Mouse (Mus musculus) MEL (cell line): Measurements from ENCODE around the gene Slc25a47. TPM values are rescaled to one million over a fixed set of nuclear protein-coding genes. Genes with fewer than 3 reads are reported as not detected.
A peak's percentile ranks its signal among the peaks of the same experiment; 100 is the strongest.

Source experiments
- DNase-seq: peaks from one replicate; pipeline ENCODE4 v3.0.0; 2011; ENCODE audit warnings: low read depth, low spot score
- H3K27ac ChIP-seq: 2 replicates; pipeline ENCODE4 v1.5.1; 2012; ENCODE audit warnings: low read depth, mild to moderate bottlenecking, control low read depth, low read length, moderate library complexity; ENCODE audit not compliant: control insufficient read depth
- H3K27me3 ChIP-seq, 2 experiments: fragments of 150-350 bp in 1 of 2; sonication (generic) in 1 of 2; 2 replicates each; pipeline ENCODE4 v1.6.1; 2012; ENCODE audit warnings: low read length in 2 of 2, mild to moderate bottlenecking in 2 of 2, improper control_type of control experiment in 1 of 2, moderate library complexity in 1 of 2; ENCODE audit not compliant: insufficient read depth in 2 of 2, control insufficient read depth in 1 of 2
- H3K36me3 ChIP-seq, 2 experiments: 2 replicates each; pipeline ENCODE4 v1.6.1; 2012 to 2014; ENCODE audit warnings: low read length in 2 of 2, improper control_type of control experiment in 1 of 2, inconsistent platforms in 1 of 2, mild to moderate bottlenecking in 1 of 2; ENCODE audit not compliant: insufficient read depth in 2 of 2, control insufficient read depth in 1 of 2
- H3K4me1 ChIP-seq, 2 experiments: fragments of 150-350 bp in 1 of 2; sonication (generic) in 1 of 2; 2 replicates each; pipeline ENCODE4 v1.6.1; 2012; ENCODE audit warnings: low read length in 2 of 2, improper control_type of control experiment in 1 of 2, mild to moderate bottlenecking in 1 of 2; ENCODE audit not compliant: insufficient read depth in 2 of 2, control insufficient read depth in 1 of 2
- H3K4me3 ChIP-seq, 2 experiments: fragments of 150-350 bp in 1 of 2; sonication (generic) in 1 of 2; 2 replicates each; pipeline ENCODE4 v1.5.1; 2012; ENCODE audit warnings: low read depth in 2 of 2, low read length in 2 of 2, mild to moderate bottlenecking in 2 of 2, moderate library complexity in 2 of 2, control low read depth in 1 of 2, improper control_type of control experiment in 1 of 2; ENCODE audit not compliant: control insufficient read depth in 1 of 2, insufficient read depth in 1 of 2
- H3K79me2 ChIP-seq: 2 replicates; pipeline ENCODE4 v1.6.1; 2012; ENCODE audit warnings: mild to moderate bottlenecking, low read length, moderate library complexity; ENCODE audit not compliant: control insufficient read depth, poor library complexity, insufficient read depth
- H3K9ac ChIP-seq: 2 replicates; pipeline ENCODE4 v1.6.1; 2012; ENCODE audit warnings: low read depth, mild to moderate bottlenecking, control low read depth, low read length, moderate library complexity; ENCODE audit not compliant: control insufficient read depth, poor library complexity, severe bottlenecking
- H3K9me3 ChIP-seq: fragments of 150-350 bp; sonication (generic); replicated peaks from 2 replicates; pipeline ENCODE4 v1.6.1; 2012; ENCODE audit warnings: mild to moderate bottlenecking, low read length, improper control_type of control experiment, moderate library complexity; ENCODE audit not compliant: insufficient read depth
- BHLHE40 ChIP-seq: IDR thresholded peaks from 2 replicates; pipeline ENCODE4 v1.6.1; 2012; ENCODE audit warnings: low read depth, mild to moderate bottlenecking, inconsistent platforms, low read length, improper control_type of control experiment, borderline replicate concordance
- CHD1 ChIP-seq: IDR thresholded peaks from 2 replicates; pipeline ENCODE4 v1.6.1; 2012; ENCODE audit warnings: low read depth, mild to moderate bottlenecking, inconsistent platforms, low read length, improper control_type of control experiment
- CHD2 ChIP-seq: IDR thresholded peaks from 2 replicates; pipeline ENCODE4 v1.6.1; 2011; ENCODE audit warnings: low read length, improper control_type of control experiment
- CTCF ChIP-seq, 3 experiments: IDR thresholded peaks in 2 of 3; conservative IDR thresholded peaks in 1 of 3; 2 replicates each; pipeline ENCODE4 v1.5.1; 2011 to 2012; ENCODE audit warnings: low read length in 3 of 3, low read depth in 2 of 3, mild to moderate bottlenecking in 2 of 3, improper control_type of control experiment in 1 of 3, inconsistent platforms in 1 of 3, mixed read lengths in 1 of 3, moderate library complexity in 1 of 3; ENCODE audit not compliant: control insufficient read depth in 1 of 3, insufficient read depth in 1 of 3, poor library complexity in 1 of 3, severe bottlenecking in 1 of 3
- E2F4 ChIP-seq: IDR thresholded peaks from 2 replicates; pipeline ENCODE4 v1.6.1; 2011; ENCODE audit warnings: low read depth, low read length, improper control_type of control experiment, borderline replicate concordance
- ELF1 ChIP-seq: IDR thresholded peaks from 2 replicates; pipeline ENCODE4 v1.6.1; 2014; ENCODE audit warnings: low read depth, mild to moderate bottlenecking, inconsistent platforms, low read length, improper control_type of control experiment, moderate library complexity
- EP300 ChIP-seq, 2 experiments: IDR thresholded peaks; 2 replicates each; pipeline ENCODE4 v1.6.1; 2011; ENCODE audit warnings: improper control_type of control experiment in 2 of 2, low read length in 2 of 2, low read depth in 1 of 2, mild to moderate bottlenecking in 1 of 2
- ETS1 ChIP-seq: IDR thresholded peaks from 2 replicates; pipeline ENCODE4 v1.6.1; 2012; ENCODE audit warnings: low read depth, mild to moderate bottlenecking, inconsistent platforms, low read length, improper control_type of control experiment, moderate library complexity
- GABPA ChIP-seq: IDR thresholded peaks from 2 replicates; pipeline ENCODE4 v1.6.1; 2012; ENCODE audit warnings: low read depth, mild to moderate bottlenecking, inconsistent platforms, low read length, improper control_type of control experiment, moderate library complexity
- GATA1 ChIP-seq: IDR thresholded peaks from 2 replicates; pipeline ENCODE4 v1.6.1; 2011; ENCODE audit warnings: low read depth, low read length, improper control_type of control experiment
- JUND ChIP-seq: IDR thresholded peaks from 2 replicates; pipeline ENCODE4 v1.6.1; 2011; ENCODE audit warnings: low read depth, mild to moderate bottlenecking, improper control_type of control experiment, low read length
- KAT2A ChIP-seq: conservative IDR thresholded peaks from 2 replicates; pipeline ENCODE4 v1.6.1; 2012; ENCODE audit warnings: low read depth, low read length, improper control_type of control experiment, inconsistent platforms
- MAFK ChIP-seq: IDR thresholded peaks from 2 replicates; pipeline ENCODE4 v1.6.1; 2011; ENCODE audit warnings: low read depth, mild to moderate bottlenecking, low read length, improper control_type of control experiment, borderline replicate concordance
- MAX ChIP-seq: IDR thresholded peaks from 2 replicates; pipeline ENCODE4 v1.6.1; 2011; ENCODE audit warnings: low read length, improper control_type of control experiment
- MEF2A ChIP-seq: IDR thresholded peaks from 2 replicates; pipeline ENCODE4 v1.6.1; 2014; ENCODE audit warnings: low read depth, mild to moderate bottlenecking, inconsistent platforms, low read length, improper control_type of control experiment; ENCODE audit not compliant: poor library complexity, insufficient replicate concordance, severe bottlenecking; ENCODE audit errors: extremely low read depth
- MXI1 ChIP-seq: IDR thresholded peaks from 2 replicates; pipeline ENCODE4 v1.6.1; 2011; ENCODE audit warnings: mild to moderate bottlenecking, low read depth, low read length, improper control_type of control experiment
- MYB ChIP-seq: IDR thresholded peaks from 2 replicates; pipeline ENCODE4 v1.6.1; 2011; ENCODE audit warnings: mild to moderate bottlenecking, low read depth, low read length, improper control_type of control experiment
- MYC ChIP-seq: IDR thresholded peaks from 2 replicates; pipeline ENCODE4 v1.6.1; 2011; ENCODE audit warnings: low read depth, mild to moderate bottlenecking, low read length, improper control_type of control experiment, moderate library complexity
- NELFE ChIP-seq: IDR thresholded peaks from 2 replicates; pipeline ENCODE4 v1.6.1; 2011; ENCODE audit warnings: low read depth, low read length, improper control_type of control experiment
- NRF1 ChIP-seq: IDR thresholded peaks from 2 replicates; pipeline ENCODE4 v1.6.1; 2014; ENCODE audit warnings: low read depth, mild to moderate bottlenecking, inconsistent platforms, low read length, improper control_type of control experiment, moderate library complexity; ENCODE audit not compliant: poor library complexity, insufficient read depth, severe bottlenecking
- POLR2A ChIP-seq, 2 experiments: IDR thresholded peaks; 2 replicates each; pipeline ENCODE4 v1.6.1; 2011 to 2012; ENCODE audit warnings: low read length in 2 of 2, mild to moderate bottlenecking in 2 of 2, control low read depth in 1 of 2, improper control_type of control experiment in 1 of 2, low read depth in 1 of 2, moderate library complexity in 1 of 2; ENCODE audit not compliant: control insufficient read depth in 1 of 2, insufficient read depth in 1 of 2, poor library complexity in 1 of 2
- POLR2AphosphoS2 ChIP-seq: IDR thresholded peaks from 2 replicates; pipeline ENCODE4 v1.6.1; 2011; ENCODE audit warnings: low read length, improper control_type of control experiment
- POLR2AphosphoS5 ChIP-seq: IDR thresholded peaks from 2 replicates; pipeline ENCODE4 v1.6.1; 2012; ENCODE audit warnings: low read depth, borderline replicate concordance, mild to moderate bottlenecking, inconsistent platforms, low read length, moderate library complexity, mixed read lengths
- RAD21 ChIP-seq: IDR thresholded peaks from 2 replicates; pipeline ENCODE4 v1.6.1; 2011; ENCODE audit warnings: mild to moderate bottlenecking, low read depth, low read length, improper control_type of control experiment
- RCOR1 ChIP-seq: IDR thresholded peaks from 2 replicates; pipeline ENCODE4 v1.6.1; 2012; ENCODE audit warnings: low read depth, mild to moderate bottlenecking, inconsistent platforms, low read length, improper control_type of control experiment
- SIN3A ChIP-seq: IDR thresholded peaks from 2 replicates; pipeline ENCODE4 v1.6.1; 2012; ENCODE audit warnings: low read length, improper control_type of control experiment, inconsistent platforms
- SMC3 ChIP-seq: IDR thresholded peaks from 2 replicates; pipeline ENCODE4 v1.6.1; 2011; ENCODE audit warnings: low read depth, low read length, improper control_type of control experiment
- TAL1 ChIP-seq: IDR thresholded peaks from 2 replicates; pipeline ENCODE4 v1.6.1; 2012; ENCODE audit warnings: mild to moderate bottlenecking, inconsistent platforms, low read length, moderate library complexity, mixed read lengths
- TBP ChIP-seq: IDR thresholded peaks from 2 replicates; pipeline ENCODE4 v1.8.0; 2011; ENCODE audit warnings: low read depth, low read length, improper control_type of control experiment
- TCF12 ChIP-seq: IDR thresholded peaks from 2 replicates; pipeline ENCODE4 v1.6.1; 2014; ENCODE audit warnings: low read depth, mild to moderate bottlenecking, inconsistent platforms, low read length, improper control_type of control experiment, moderate library complexity
- UBTF ChIP-seq: IDR thresholded peaks from 2 replicates; pipeline ENCODE4 v1.6.1; 2012; ENCODE audit warnings: low read depth, mild to moderate bottlenecking, inconsistent platforms, low read length, improper control_type of control experiment, moderate library complexity, borderline replicate concordance; ENCODE audit not compliant: insufficient read depth
- USF1 ChIP-seq: IDR thresholded peaks from 2 replicates; pipeline ENCODE4 v1.6.1; 2014; ENCODE audit warnings: low read depth, mild to moderate bottlenecking, inconsistent platforms, low read length, improper control_type of control experiment, moderate library complexity
- USF2 ChIP-seq, 2 experiments: IDR thresholded peaks; 2 replicates each; pipeline ENCODE4 v1.6.1; 2011 to 2012; ENCODE audit warnings: improper control_type of control experiment in 2 of 2, low read length in 2 of 2, borderline replicate concordance in 1 of 2, inconsistent platforms in 1 of 2, low read depth in 1 of 2, mild to moderate bottlenecking in 1 of 2; ENCODE audit not compliant: insufficient read depth in 1 of 2
- ZC3H11A ChIP-seq: IDR thresholded peaks from 2 replicates; pipeline ENCODE4 v1.6.1; 2012; ENCODE audit warnings: low read depth, mild to moderate bottlenecking, inconsistent platforms, low read length, improper control_type of control experiment
- ZMIZ1 ChIP-seq: IDR thresholded peaks from 2 replicates; pipeline ENCODE4 v1.6.1; 2012; ENCODE audit warnings: low read depth, mild to moderate bottlenecking, inconsistent platforms, low read length, improper control_type of control experiment, moderate library complexity
- ZNF384 ChIP-seq: IDR thresholded peaks from 2 replicates; pipeline ENCODE4 v1.6.1; 2012; ENCODE audit warnings: low read depth, mild to moderate bottlenecking, inconsistent platforms, low read length, improper control_type of control experiment
- polyA plus RNA-seq, 2 experiments: library from polyadenylated mRNA; stranded (reverse) in 1 of 2; unstranded in 1 of 2; fragments of >175 nt in 1 of 2; fragments of >200 nt in 1 of 2; gene quantifications; 2 replicates each; pipeline versions ENCODE4 v1.2.1 to v1.2.4; 2012; ENCODE audit warnings: low replicate concordance in 2 of 2, low read depth in 1 of 2; ENCODE audit not compliant: insufficient read length in 2 of 2, insufficient read depth in 1 of 2, missing spikeins in 1 of 2
- total RNA-seq: library from RNA; depleted of rRNA; stranded (reverse); fragments of 300-350 nt; gene quantifications from 2 replicates; pipeline ENCODE4 v1.2.3, GENCODE M21; 2012; rRNA removed

The Slc25a47 gene
- 10.3 and 15.6 TPM in 2 replicates for total RNA-seq
- polyA plus RNA-seq, result 10 to 100 TPM in 1 of 2 experiments, not detected in 1; 17.9 TPM

DNA sequence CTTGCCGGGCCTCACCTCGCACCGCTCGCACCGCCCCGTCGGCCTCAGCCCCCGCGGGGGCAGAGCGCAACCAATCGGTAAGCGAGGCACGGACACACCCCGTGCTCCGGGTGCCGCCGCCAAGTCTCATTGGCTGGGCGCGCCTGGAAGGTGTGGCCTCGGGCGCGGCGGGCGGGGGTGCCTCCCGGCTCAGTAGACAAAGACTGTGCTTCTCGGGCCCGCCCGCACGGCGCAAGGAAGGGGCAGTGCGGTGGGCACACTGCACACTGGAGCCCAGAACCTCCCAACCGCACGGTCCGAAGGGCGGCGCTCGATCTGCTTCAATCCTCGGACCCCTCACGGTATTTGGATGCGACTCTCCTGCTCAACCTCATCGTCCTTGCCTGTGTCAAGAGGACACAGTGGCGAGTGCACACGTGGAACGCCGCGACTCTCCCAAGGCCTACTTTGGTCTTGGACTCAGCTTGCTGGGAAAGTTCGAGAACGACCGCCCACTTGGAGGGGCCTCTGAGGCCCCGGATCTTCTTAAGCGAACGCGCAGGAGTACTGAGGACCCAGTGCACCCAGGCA lies at the start of gene Slc25a47, which contains the start of gene Slc25a29:
Slc25a47 (plus strand) TSS at position 207 of the 570 bp plus-strand sequence.
Slc25a29 (minus strand) TSS at position 44 of the 570 bp plus-strand sequence.
- H3K4me3 ChIP-seq, result peak within 1 kb of the TSS; percentile 81 to 82
- peaks cover 19% of the 10 kb centered on the region for H3K79me2 ChIP-seq
- no peaks in the 10 kb centered on the region for H3K27me3 ChIP-seq
- H3K4me1 ChIP-seq, result peaks cover 3 to 14% of the 10 kb centered on the region in 2 experiments; a peak in 3 of 4 replicates
- DNase-seq, result peak; percentile 96
- H3K36me3 ChIP-seq, result peaks cover 0 to 6% of the 10 kb centered on the region in 2 experiments; a peak in 2 of 4 replicates
- no peaks in the 10 kb centered on the region for H3K9me3 ChIP-seq
- peak within 1 kb of the TSS; percentile 54 for H3K27ac ChIP-seq
- peak within 1 kb of the TSS; percentile 80 for H3K9ac ChIP-seq
- peak; percentile 89 for TF ChIP-seq MYC
- no peak for TF ChIP-seq MAFK
- TF ChIP-seq NELFE, result peak; percentile 83
- TF ChIP-seq KAT2A, result peak; percentile 25; the same call in 1 of the 2 replicates
- TF ChIP-seq EP300 (IDR thresholded peaks at IDR 0.05; ENCODE audit: low read depth in 1 of 2, low read length in 2 of 2), result no peak
- TF ChIP-seq POLR2A (IDR thresholded peaks at IDR 0.05; ENCODE audit: control insufficient read depth in 1 of 2, insufficient read depth in 1 of 2, low read depth in 1 of 2, low read length in 2 of 2, poor library complexity in 1 of 2), result peak; percentile 52 to 78; a peak in 3 of 4 replicates
- peak; percentile 43 for TF ChIP-seq ELF1
- TF ChIP-seq USF1, result 0 out of 2 replicates have a peak, but pooled peaks have one; percentile 18
- TF ChIP-seq USF2 (IDR thresholded peaks at IDR 0.05; ENCODE audit: borderline replicate concordance in 1 of 2, insufficient read depth in 1 of 2, low read depth in 1 of 2, low read length in 2 of 2), result no peak
- no peak for TF ChIP-seq RCOR1
- no peak for TF ChIP-seq RAD21
- peak; percentile 42; the same call in 1 of the 2 replicates for TF ChIP-seq TCF12
- TF ChIP-seq NRF1, result peak; percentile 43; the same call in 1 of the 2 replicates
- TF ChIP-seq POLR2AphosphoS5, result no peak
- no peak for TF ChIP-seq CTCF (IDR thresholded peaks at IDR 0.05 in 2 of 3, conservative IDR thresholded peaks at IDR 0.05 in 1 of 3; ENCODE audit: control insufficient read depth in 1 of 3, insufficient read depth in 1 of 3, low read depth in 2 of 3, low read length in 3 of 3, poor library complexity in 1 of 3, severe bottlenecking in 1 of 3)
- TF ChIP-seq POLR2AphosphoS2, result peak; percentile 66
- peak; percentile 86 for TF ChIP-seq ZMIZ1
- 0 out of 2 replicates have a peak, but pooled peaks have one; percentile 27 for TF ChIP-seq ETS1
- TF ChIP-seq MYB, result no peak
- TF ChIP-seq JUND, result no peak
- TF ChIP-seq CHD2, result no peak
- no peak for TF ChIP-seq TAL1
- TF ChIP-seq SIN3A, result peak; percentile 94
- TF ChIP-seq MEF2A, result no peak
- TF ChIP-seq MAX, result peak; percentile 86
- TF ChIP-seq TBP, result peak; percentile 36
- no peak for TF ChIP-seq GATA1
- no peak for TF ChIP-seq GABPA
- TF ChIP-seq SMC3, result no peak
- no peak for TF ChIP-seq BHLHE40
- no peak for TF ChIP-seq ZC3H11A
- no peak for TF ChIP-seq E2F4
- 0 out of 2 replicates have a peak, but pooled peaks have one; percentile 58 for TF ChIP-seq UBTF
- 0 out of 2 replicates have a peak, but pooled peaks have one; percentile 69 for TF ChIP-seq CHD1
- TF ChIP-seq MXI1, result peak; percentile 95
- TF ChIP-seq ZNF384, result no peak
